Mouse (Mus musculus) stomach, postnatal 0 days (tissue): ENCODE results near the gene Stox2.

Source experiments
- CTCF ChIP-seq: IDR thresholded peaks from 2 replicates; pipeline ENCODE4 v1.5.1; 2016; ENCODE audit warnings: antibody characterized with exemption, low read depth, mild to moderate bottlenecking, moderate library complexity
- EP300 ChIP-seq: optimal IDR thresholded peaks from 2 replicates; pipeline ENCODE3; 2016; ENCODE audit warnings: antibody characterized with exemption

DNA sequence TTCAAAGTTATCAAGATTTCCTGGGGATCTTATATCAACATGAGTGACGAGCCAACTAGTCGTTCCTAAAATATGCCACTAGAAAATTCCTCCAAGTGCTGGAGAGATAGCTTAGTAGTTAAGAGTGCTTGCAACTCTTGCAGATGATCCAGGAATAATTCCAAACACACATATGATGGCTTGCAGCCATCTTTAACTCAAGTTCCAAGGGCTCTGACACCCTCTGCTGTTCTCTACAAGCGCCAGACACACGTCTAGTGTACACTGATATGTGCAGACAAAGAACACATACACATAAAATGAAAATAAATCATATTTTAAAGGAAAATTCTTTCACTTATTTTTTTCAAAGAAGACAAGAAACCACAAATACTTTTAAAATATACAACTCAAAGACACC, 237.9 kb downstream of the Stox2 start:
- TF ChIP-seq EP300 (no peak), CTCF (0 out of 2 replicates have a peak, but pooled peaks have one; percentile 22)
